Comparison of ENCODE assay signal across 19 mouse cellular contexts in the genomic region with DNA sequence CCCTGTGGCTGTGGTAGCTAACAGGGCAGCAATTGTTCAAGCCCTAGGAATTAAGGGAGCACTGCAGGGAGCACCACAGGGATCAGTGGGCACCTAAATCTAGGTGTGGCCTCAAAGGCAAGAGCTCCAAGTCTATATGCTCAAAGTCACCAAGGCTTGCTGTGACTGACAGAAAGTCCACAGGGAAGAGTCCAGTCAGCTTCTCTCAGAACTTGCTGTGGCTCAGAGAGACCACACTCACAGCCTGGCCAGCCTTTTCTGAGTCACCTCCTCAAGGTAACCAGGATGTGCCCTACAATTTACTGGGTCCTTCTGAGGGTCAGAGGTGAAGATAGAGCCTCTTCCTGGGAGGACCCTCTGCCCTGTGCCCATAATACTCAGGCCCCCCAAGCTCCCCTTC.
"Had no signal": no experiment of that assay in that cellular context is flagged by ENCODE, and none has a peak within 500 bp of the region (broad histone marks: within the 10 kb centered on the region; RNA-seq: fewer than 3 reads in every experiment).

No protein-coding gene starts in this region.

- H3K4me2 ChIP-seq: limb, embryonic 12.5 days; limb, embryonic 15.5 days; liver, embryonic 11.5 days; lung, embryonic 14.5 days; midbrain, embryonic 12.5 days; midbrain, embryonic 15.5 days; neural tube, embryonic 12.5 days; neural tube, embryonic 15.5 days had no signal

- H3K36me3 ChIP-seq: limb, embryonic 12.5 days; limb, embryonic 15.5 days; midbrain, embryonic 12.5 days; midbrain, embryonic 15.5 days; neural tube, embryonic 12.5 days; neural tube, embryonic 15.5 days had no signal

- H3K27ac ChIP-seq: limb, embryonic 15.5 days; liver, embryonic 14.5 days; macrophage; midbrain, embryonic 12.5 days; midbrain, embryonic 15.5 days; neural tube, embryonic 12.5 days; neural tube, embryonic 15.5 days had no signal

- H3K4me3 ChIP-seq: limb, embryonic 12.5 days; limb, embryonic 15.5 days; midbrain, embryonic 12.5 days; midbrain, embryonic 15.5 days; neural tube, embryonic 12.5 days; neural tube, embryonic 15.5 days had no signal

- DNase-seq: kidney, adult 9 months; kidney, postnatal 14 days; kidney, postnatal 4 days; liver, postnatal 0 days; lung, embryonic 14.5 days; right cerebral cortex, adult 18-20 months; right cerebral cortex, postnatal 14 days; right cerebral cortex, postnatal 4 days; thymus, postnatal 36 days had no signal

- ATAC-seq: liver, postnatal 0 days; lung, postnatal 0 days; midbrain, embryonic 15.5 days had no signal

- H3K4me1 ChIP-seq: midbrain, embryonic 12.5 days; neural tube, embryonic 12.5 days had no signal

- H3K27me3 ChIP-seq: limb, embryonic 15.5 days; midbrain, embryonic 12.5 days; midbrain, embryonic 15.5 days; neural tube, embryonic 12.5 days; neural tube, embryonic 15.5 days had no signal

- H3K9me3 ChIP-seq: limb, embryonic 12.5 days; limb, embryonic 15.5 days; midbrain, embryonic 12.5 days; midbrain, embryonic 15.5 days; neural tube, embryonic 12.5 days; neural tube, embryonic 15.5 days had no signal

- H3K9ac ChIP-seq: limb, embryonic 12.5 days; limb, embryonic 15.5 days; liver, embryonic 14.5 days; liver, postnatal 0 days; lung, embryonic 14.5 days; midbrain, embryonic 12.5 days; midbrain, embryonic 15.5 days; neural tube, embryonic 12.5 days; neural tube, embryonic 15.5 days had no signal
